Mouse (Mus musculus): ENCODE results near the gene Saxo1. TPM values are rescaled to one million over a fixed set of nuclear protein-coding genes. Genes with fewer than 3 reads are reported as not detected.
A peak's percentile ranks its signal among the peaks of the same experiment; 100 is the strongest.

The Saxo1 gene
- total and polyA plus RNA-seq, 3 experiments = not detected

GRCm38 (mm10) chr4:86588236-86588635, 30.1 kb upstream of the Saxo1 start:
- TF ChIP-seq TAL1 (IDR thresholded peaks at IDR 0.05; ENCODE audit: low read length) = no peak
- peak; percentile 40 for TF ChIP-seq SMC3 (IDR thresholded peaks at IDR 0.05; ENCODE audit: low read depth, low read length)
- no peak for TF ChIP-seq USF2 (IDR thresholded peaks at IDR 0.05; ENCODE audit: borderline replicate concordance in 1 of 2, insufficient read depth in 1 of 2, low read depth in 1 of 2, low read length in 2 of 2)
- TF ChIP-seq POLR2A (IDR thresholded peaks at IDR 0.05; ENCODE audit: control insufficient read depth in 1 of 2, insufficient read depth in 1 of 2, low read depth in 1 of 2, low read length in 2 of 2, poor library complexity in 1 of 2) = no peak
- no peak for TF ChIP-seq ZKSCAN1 (IDR thresholded peaks at IDR 0.05; ENCODE audit: low read depth, low read length)
- no peak for TF ChIP-seq SIN3A (IDR thresholded peaks at IDR 0.05; ENCODE audit: low read length)
- TF ChIP-seq CTCF (IDR thresholded peaks at IDR 0.05 in 2 of 3, conservative IDR thresholded peaks at IDR 0.05 in 1 of 3; ENCODE audit: control insufficient read depth in 1 of 3, insufficient read depth in 1 of 3, low read depth in 2 of 3, low read length in 3 of 3, poor library complexity in 1 of 3, severe bottlenecking in 1 of 3) = peak in 2 of 3 experiments; percentile 44 to 46; a peak in 4 of 6 replicates
- peak; percentile 3 for TF ChIP-seq RAD21 (IDR thresholded peaks at IDR 0.05; ENCODE audit: low read depth, low read length)
- Histone ChIP-seq H3K9ac (ENCODE audit: control insufficient read depth, low read depth, low read length, poor library complexity, severe bottlenecking) (no peak overlapping the region), H3K27ac (ENCODE audit: control insufficient read depth, low read depth, low read length) (no peak overlapping the region), H3K4me3 (ENCODE audit: control insufficient read depth in 1 of 2, insufficient read depth in 1 of 2, low read depth in 2 of 2, low read length in 2 of 2) (no peak overlapping the region), H3K9me3 (replicated peaks; ENCODE audit: insufficient read depth, low read length) (no peaks in the 10 kb centered on the region), H3K4me1 (ENCODE audit: control insufficient read depth in 1 of 2, insufficient read depth in 2 of 2, low read length in 2 of 2) (peaks cover 0 to 15% of the 10 kb centered on the region in 2 experiments; a peak in 3 of 4 replicates), H3K79me2 (ENCODE audit: control insufficient read depth, insufficient read depth, low read length, poor library complexity) (peaks cover 1% of the 10 kb centered on the region; the same call in 1 of the 2 replicates), H3K36me3 (ENCODE audit: control insufficient read depth in 1 of 2, insufficient read depth in 2 of 2, low read length in 2 of 2) (peaks cover 23 to 56% of the 10 kb centered on the region in 2 experiments), H3K27me3 (ENCODE audit: control insufficient read depth in 1 of 2, insufficient read depth in 2 of 2, low read length in 2 of 2) (no peaks in the 10 kb centered on the region)
- DNase-seq (ENCODE audit: low read depth, low spot score) = peak; percentile 56

GRCm38 (mm10) chr4:86580591-86580990, 22.5 kb upstream of the Saxo1 start:
- no peak overlapping the region for H3K9ac ChIP-seq (ENCODE audit: control insufficient read depth, low read depth, low read length, poor library complexity, severe bottlenecking)
- no peak for TF ChIP-seq MAZ (IDR thresholded peaks at IDR 0.05; ENCODE audit: low read depth, low read length)
- no peak for TF ChIP-seq TCF12 (IDR thresholded peaks at IDR 0.05; ENCODE audit: low read depth, low read length)
- TF ChIP-seq KAT2A (conservative IDR thresholded peaks at IDR 0.05; ENCODE audit: low read depth, low read length) = no peak
- no peak for TF ChIP-seq CTCF (IDR thresholded peaks at IDR 0.05 in 2 of 3, conservative IDR thresholded peaks at IDR 0.05 in 1 of 3; ENCODE audit: control insufficient read depth in 1 of 3, insufficient read depth in 1 of 3, low read depth in 2 of 3, low read length in 3 of 3, poor library complexity in 1 of 3, severe bottlenecking in 1 of 3)
- TF ChIP-seq POLR2A (IDR thresholded peaks at IDR 0.05; ENCODE audit: control insufficient read depth in 1 of 2, insufficient read depth in 1 of 2, low read depth in 1 of 2, low read length in 2 of 2, poor library complexity in 1 of 2) = no peak
- no peak for TF ChIP-seq SIN3A (IDR thresholded peaks at IDR 0.05; ENCODE audit: low read length)
- TF ChIP-seq NRF1 (IDR thresholded peaks at IDR 0.05; ENCODE audit: insufficient read depth, low read depth, low read length, poor library complexity, severe bottlenecking) = no peak
- TF ChIP-seq MAX (IDR thresholded peaks at IDR 0.05; ENCODE audit: low read length) = no peak
- no peaks in the 10 kb centered on the region for H3K27me3 ChIP-seq (ENCODE audit: control insufficient read depth in 1 of 2, insufficient read depth in 2 of 2, low read length in 2 of 2)
- no peak overlapping the region for H3K4me3 ChIP-seq (ENCODE audit: control insufficient read depth in 1 of 2, insufficient read depth in 1 of 2, low read depth in 2 of 2, low read length in 2 of 2)
- DNase-seq (ENCODE audit: low read depth, low spot score) = no peak
- no peaks in the 10 kb centered on the region; a peak in 1 of 4 replicates for H3K4me1 ChIP-seq (ENCODE audit: control insufficient read depth in 1 of 2, insufficient read depth in 2 of 2, low read length in 2 of 2)
- no peaks in the 10 kb centered on the region for H3K9me3 ChIP-seq (replicated peaks; ENCODE audit: insufficient read depth, low read length)
- H3K27ac ChIP-seq (ENCODE audit: control insufficient read depth, low read depth, low read length) = no peak overlapping the region
- peaks cover 11 to 19% of the 10 kb centered on the region in 2 experiments for H3K36me3 ChIP-seq (ENCODE audit: control insufficient read depth in 1 of 2, insufficient read depth in 2 of 2, low read length in 2 of 2)
- H3K79me2 ChIP-seq (ENCODE audit: control insufficient read depth, insufficient read depth, low read length, poor library complexity) = peaks cover 23% of the 10 kb centered on the region

- Histone ChIP-seq H3K79me2 (ENCODE audit: control insufficient read depth, insufficient read depth, low read length, poor library complexity) (peaks cover 25% of the 10 kb centered on the region), H3K4me3 (ENCODE audit: control insufficient read depth in 1 of 2, insufficient read depth in 1 of 2, low read depth in 2 of 2, low read length in 2 of 2) (no peak overlapping the region), H3K9ac (ENCODE audit: control insufficient read depth, low read depth, low read length, poor library complexity, severe bottlenecking) (no peak overlapping the region), H3K27me3 (ENCODE audit: control insufficient read depth in 1 of 2, insufficient read depth in 2 of 2, low read length in 2 of 2) (no peaks in the 10 kb centered on the region), H3K4me1 (ENCODE audit: control insufficient read depth in 1 of 2, insufficient read depth in 2 of 2, low read length in 2 of 2) (peaks cover 0 to under 1% of the 10 kb centered on the region in 2 experiments; a peak in 2 of 4 replicates), H3K27ac (ENCODE audit: control insufficient read depth, low read depth, low read length) (no peak overlapping the region), H3K36me3 (ENCODE audit: control insufficient read depth in 1 of 2, insufficient read depth in 2 of 2, low read length in 2 of 2) (peaks cover 11 to 14% of the 10 kb centered on the region in 2 experiments), H3K9me3 (replicated peaks; ENCODE audit: insufficient read depth, low read length) (no peaks in the 10 kb centered on the region)
- DNase-seq (ENCODE audit: low read depth, low spot score) = no peak
- TF ChIP-seq CTCF (IDR thresholded peaks at IDR 0.05 in 2 of 3, conservative IDR thresholded peaks at IDR 0.05 in 1 of 3; ENCODE audit: control insufficient read depth in 1 of 3, insufficient read depth in 1 of 3, low read depth in 2 of 3, low read length in 3 of 3, poor library complexity in 1 of 3, severe bottlenecking in 1 of 3) = no peak
- TF ChIP-seq KAT2A (conservative IDR thresholded peaks at IDR 0.05; ENCODE audit: low read depth, low read length) = no peak
- TF ChIP-seq USF1 (IDR thresholded peaks at IDR 0.05; ENCODE audit: low read depth, low read length) = no peak
- TF ChIP-seq ZNF384 (IDR thresholded peaks at IDR 0.05; ENCODE audit: low read depth, low read length) = no peak
- TF ChIP-seq NRF1 (IDR thresholded peaks at IDR 0.05; ENCODE audit: insufficient read depth, low read depth, low read length, poor library complexity, severe bottlenecking) = no peak
- no peak for TF ChIP-seq USF2 (IDR thresholded peaks at IDR 0.05; ENCODE audit: borderline replicate concordance in 1 of 2, insufficient read depth in 1 of 2, low read depth in 1 of 2, low read length in 2 of 2)
- TF ChIP-seq SIN3A (IDR thresholded peaks at IDR 0.05; ENCODE audit: low read length) = no peak
- no peak for TF ChIP-seq TAL1 (IDR thresholded peaks at IDR 0.05; ENCODE audit: low read length)
- TF ChIP-seq CHD1 (IDR thresholded peaks at IDR 0.05; ENCODE audit: low read depth, low read length) = no peak
- TF ChIP-seq ZC3H11A (IDR thresholded peaks at IDR 0.05; ENCODE audit: low read depth, low read length) = no peak
- no peak for TF ChIP-seq E2F4 (IDR thresholded peaks at IDR 0.05; ENCODE audit: borderline replicate concordance, low read depth, low read length)
- no peak for TF ChIP-seq ELF1 (IDR thresholded peaks at IDR 0.05; ENCODE audit: low read depth, low read length)
- no peak for TF ChIP-seq UBTF (IDR thresholded peaks at IDR 0.05; ENCODE audit: borderline replicate concordance, insufficient read depth, low read depth, low read length)
- TF ChIP-seq EP300 (IDR thresholded peaks at IDR 0.05; ENCODE audit: low read depth in 1 of 2, low read length in 2 of 2) = no peak
- no peak for TF ChIP-seq ETS1 (IDR thresholded peaks at IDR 0.05; ENCODE audit: low read depth, low read length)
These were observed 21.9 kb upstream of the Saxo1 start for GRCm38 (mm10) chr4:86580056-86580455.

Measured in MEL (cell line).